Mouse (Mus musculus): ENCODE measurements around the gene Fancm. TPM values are rescaled to one million over a fixed set of nuclear protein-coding genes. Genes with fewer than 3 reads are reported as not detected.
"Not testable (repeated sequence)": the region's sequence is repeated elsewhere in the genome, so short reads cannot be mapped to it uniquely, and the experiment has no call there.

The Fancm gene
- total and polyA plus RNA-seq, 3 experiments, result 5.0 to 84.1 (median 68.1) TPM

- no peaks in the 10 kb centered on the region for H3K27me3 ChIP-seq (ENCODE audit: insufficient read depth, low read length)
- TF ChIP-seq GATA2 (IDR thresholded peaks at IDR 0.05; ENCODE audit: borderline replicate concordance, low read depth, low read length) (no peak), GATA1 (IDR thresholded peaks at IDR 0.05; ENCODE audit: borderline replicate concordance, low read length) (no peak), CTCF (IDR thresholded peaks at IDR 0.05; ENCODE audit: low read depth, low read length) (no peak), TAL1 (conservative IDR thresholded peaks at IDR 0.05; ENCODE audit: low read depth, low read length) (no peak)
- ATAC-seq (ENCODE audit: extremely low read depth, insufficient number of reproducible peaks, low FRiP score, poor library complexity, severe bottlenecking) (no peak), DNase-seq (ENCODE audit: low spot score) (no peak)
- H3K4me1 ChIP-seq (ENCODE audit: insufficient read depth, low read depth, low read length), result peaks cover 5% of the 10 kb centered on the region; the same call in 1 of the 2 replicates
- H3K9me3 ChIP-seq (replicated peaks), result no peaks in the 10 kb centered on the region
- no peak overlapping the region for H3K4me3 ChIP-seq (ENCODE audit: low read depth, low read length)
- peaks cover 81% of the 10 kb centered on the region for H3K36me3 ChIP-seq (replicated peaks)
These were observed 36.1 kb downstream of the Fancm start for GRCm38 (mm10) chr12:65111503-65111902.

GRCm38 (mm10) chr12:65112811-65113210 is 37.4 kb downstream of the Fancm start:
- DNase-seq (ENCODE audit: low spot score), result no peak
- TF ChIP-seq CTCF (IDR thresholded peaks at IDR 0.05; ENCODE audit: low read depth, low read length), result no peak
- TF ChIP-seq GATA2 (IDR thresholded peaks at IDR 0.05; ENCODE audit: borderline replicate concordance, low read depth, low read length), result no peak
- TF ChIP-seq GATA1 (IDR thresholded peaks at IDR 0.05; ENCODE audit: borderline replicate concordance, low read length), result no peak
- TF ChIP-seq TAL1 (conservative IDR thresholded peaks at IDR 0.05; ENCODE audit: low read depth, low read length), result no peak
- no peak for TF ChIP-seq POLR2AphosphoS5 (IDR thresholded peaks at IDR 0.05; ENCODE audit: insufficient replicate concordance, low read depth, low read length)
- no peaks in the 10 kb centered on the region for H3K27me3 ChIP-seq (ENCODE audit: insufficient read depth, low read length)
- no peak overlapping the region for H3K4me3 ChIP-seq (ENCODE audit: low read depth, low read length)
- ATAC-seq (ENCODE audit: extremely low read depth, insufficient number of reproducible peaks, low FRiP score, poor library complexity, severe bottlenecking), result no peak
- H3K4me1 ChIP-seq (ENCODE audit: insufficient read depth, low read depth, low read length), result 0 out of 2 replicates have a peak, but pooled peaks cover 5% of the 10 kb centered on the region
- peaks cover 81% of the 10 kb centered on the region for H3K36me3 ChIP-seq (replicated peaks)
- no peaks in the 10 kb centered on the region for H3K9me3 ChIP-seq (replicated peaks)

- H3K36me3 ChIP-seq (replicated peaks), result peaks cover 80% of the 10 kb centered on the region
- no peaks in the 10 kb centered on the region for H3K9me3 ChIP-seq (replicated peaks)
- H3K4me1 ChIP-seq (ENCODE audit: insufficient read depth, low read depth, low read length), result 0 out of 2 replicates have a peak, but pooled peaks cover 3% of the 10 kb centered on the region
- DNase-seq (ENCODE audit: low spot score) (no peak), ATAC-seq (ENCODE audit: extremely low read depth, insufficient number of reproducible peaks, low FRiP score, poor library complexity, severe bottlenecking) (no peak)
- no peaks in the 10 kb centered on the region for H3K27me3 ChIP-seq (ENCODE audit: insufficient read depth, low read length)
- no peak for TF ChIP-seq TAL1 (conservative IDR thresholded peaks at IDR 0.05; ENCODE audit: low read depth, low read length)
- no peak for TF ChIP-seq POLR2AphosphoS5 (IDR thresholded peaks at IDR 0.05; ENCODE audit: insufficient replicate concordance, low read depth, low read length)
- no peak for TF ChIP-seq CTCF (IDR thresholded peaks at IDR 0.05; ENCODE audit: low read depth, low read length)
- TF ChIP-seq GATA1 (IDR thresholded peaks at IDR 0.05; ENCODE audit: borderline replicate concordance, low read length), result no peak
- no peak for TF ChIP-seq GATA2 (IDR thresholded peaks at IDR 0.05; ENCODE audit: borderline replicate concordance, low read depth, low read length)
- H3K4me3 ChIP-seq (ENCODE audit: low read depth, low read length), result no peak overlapping the region
These were observed 38.5 kb downstream of the Fancm start for GRCm38 (mm10) chr12:65113925-65114324.

GRCm38 (mm10) chr12:65114978-65115377 is 39.6 kb downstream of the Fancm start:
- H3K4me3 ChIP-seq (ENCODE audit: low read depth, low read length); H3K4me1 ChIP-seq (ENCODE audit: insufficient read depth, low read depth, low read length); H3K9me3 ChIP-seq (replicated peaks); DNase-seq (ENCODE audit: low spot score); H3K27me3 ChIP-seq (ENCODE audit: insufficient read depth, low read length); ATAC-seq (ENCODE audit: extremely low read depth, insufficient number of reproducible peaks, low FRiP score, poor library complexity, severe bottlenecking): not testable (repeated sequence)
- H3K36me3 ChIP-seq (replicated peaks), result peaks cover 80% of the 10 kb centered on the region

GRCm38 (mm10) chr12:65118968-65119367 is 43.6 kb downstream of the Fancm start:
- TF ChIP-seq CTCF (IDR thresholded peaks at IDR 0.05; ENCODE audit: low read depth, low read length) (no peak), GATA2 (IDR thresholded peaks at IDR 0.05; ENCODE audit: borderline replicate concordance, low read depth, low read length) (no peak), TAL1 (conservative IDR thresholded peaks at IDR 0.05; ENCODE audit: low read depth, low read length) (no peak), POLR2AphosphoS5 (IDR thresholded peaks at IDR 0.05; ENCODE audit: insufficient replicate concordance, low read depth, low read length) (no peak), GATA1 (IDR thresholded peaks at IDR 0.05; ENCODE audit: borderline replicate concordance, low read length) (no peak)
- Histone ChIP-seq H3K36me3 (replicated peaks) (peaks cover 83% of the 10 kb centered on the region), H3K4me3 (ENCODE audit: low read depth, low read length) (no peak overlapping the region), H3K9me3 (replicated peaks) (no peaks in the 10 kb centered on the region), H3K4me1 (ENCODE audit: insufficient read depth, low read depth, low read length) (no peaks in the 10 kb centered on the region), H3K27me3 (ENCODE audit: insufficient read depth, low read length) (no peaks in the 10 kb centered on the region)
- ATAC-seq (ENCODE audit: extremely low read depth, insufficient number of reproducible peaks, low FRiP score, poor library complexity, severe bottlenecking), result no peak
- DNase-seq (ENCODE audit: low spot score), result no peak

GRCm38 (mm10) chr12:65119451-65119850 is 44.0 kb downstream of the Fancm start:
- TF ChIP-seq POLR2AphosphoS5 (IDR thresholded peaks at IDR 0.05; ENCODE audit: insufficient replicate concordance, low read depth, low read length), result no peak
- no peak for TF ChIP-seq TAL1 (conservative IDR thresholded peaks at IDR 0.05; ENCODE audit: low read depth, low read length)
- TF ChIP-seq GATA2 (IDR thresholded peaks at IDR 0.05; ENCODE audit: borderline replicate concordance, low read depth, low read length), result no peak
- no peak for TF ChIP-seq CTCF (IDR thresholded peaks at IDR 0.05; ENCODE audit: low read depth, low read length)
- TF ChIP-seq GATA1 (IDR thresholded peaks at IDR 0.05; ENCODE audit: borderline replicate concordance, low read length), result no peak
- Histone ChIP-seq H3K4me1 (ENCODE audit: insufficient read depth, low read depth, low read length) (no peaks in the 10 kb centered on the region), H3K4me3 (ENCODE audit: low read depth, low read length) (no peak overlapping the region), H3K9me3 (replicated peaks) (no peaks in the 10 kb centered on the region), H3K27me3 (ENCODE audit: insufficient read depth, low read length) (no peaks in the 10 kb centered on the region), H3K36me3 (replicated peaks) (peaks cover 83% of the 10 kb centered on the region)
- ATAC-seq (ENCODE audit: extremely low read depth, insufficient number of reproducible peaks, low FRiP score, poor library complexity, severe bottlenecking) (no peak), DNase-seq (ENCODE audit: low spot score) (no peak)

GRCm38 (mm10) chr12:65136121-65136520 is 60.7 kb downstream of the Fancm start:
- H3K36me3 ChIP-seq (replicated peaks), result peaks cover 71% of the 10 kb centered on the region
- ATAC-seq (ENCODE audit: extremely low read depth, insufficient number of reproducible peaks, low FRiP score, poor library complexity, severe bottlenecking); H3K4me3 ChIP-seq (ENCODE audit: low read depth, low read length); DNase-seq (ENCODE audit: low spot score); H3K27me3 ChIP-seq (ENCODE audit: insufficient read depth, low read length); H3K9me3 ChIP-seq (replicated peaks); H3K4me1 ChIP-seq (ENCODE audit: insufficient read depth, low read depth, low read length): not testable (repeated sequence)
